Mouse (Mus musculus) mouse trophoblast stem cell (cell line): ENCODE data around the gene Gm17509.

ENCODE experiments used
- in situ Hi-C, 2 experiments: fragments of 300-500 bp; cut with MseI, MboI; formaldehyde crosslinking; loops; 2 replicates in 1 of 2; 3 replicates in 1 of 2; pipeline ENCODE4 v1.15.1; 2025

The Gm17509 gene

DNA sequence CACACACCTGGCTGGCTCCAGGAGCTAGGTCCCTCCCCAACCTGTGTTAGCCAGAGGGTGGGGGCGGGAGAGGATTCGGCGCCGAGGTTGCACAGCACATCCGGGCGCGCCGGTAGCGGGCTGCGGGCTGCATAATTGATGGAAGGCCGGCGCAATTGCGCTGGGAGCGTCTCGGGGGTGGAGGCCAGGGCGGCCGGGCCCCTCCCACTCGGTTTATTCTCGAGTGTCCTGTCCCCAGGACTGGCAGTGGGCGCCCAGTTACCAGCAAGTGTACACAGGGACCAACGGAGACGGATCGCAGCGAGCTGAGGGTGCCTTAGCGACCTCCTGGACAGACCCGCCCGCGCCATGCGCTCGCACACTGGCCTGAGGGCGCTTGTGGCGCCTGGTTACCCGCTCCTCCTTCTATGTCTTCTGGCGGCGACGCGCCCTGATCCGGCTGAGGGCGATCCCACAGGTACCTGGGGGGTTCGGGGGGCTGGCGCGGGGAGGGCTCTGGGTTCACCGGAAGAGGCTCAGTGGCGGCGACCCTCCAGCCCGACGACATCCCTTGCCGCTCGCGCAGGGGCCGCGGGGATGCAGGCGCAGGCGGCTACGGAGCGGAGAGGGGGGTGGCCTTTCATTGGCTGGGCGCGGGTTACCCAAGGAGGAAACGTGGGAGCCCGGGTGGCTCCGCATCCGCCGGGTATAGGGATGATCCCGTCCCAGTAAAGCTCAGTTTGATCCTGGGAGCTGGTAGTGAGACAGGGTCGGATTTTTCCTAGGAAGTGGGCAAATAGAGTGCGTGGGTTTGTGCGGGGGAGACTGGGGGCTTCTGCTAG is at the start of gene Gm17509:
Gene Gm17509, minus strand, starts transcription at position 575 of the 821 bp plus-strand sequence.
- in situ Hi-C loops: no loop called here

GRCm38 (mm10) chr13:117267963-117268362 is 47.1 kb upstream of the Gm17509 start:
- in situ Hi-C loops: no loop called here

DNA sequence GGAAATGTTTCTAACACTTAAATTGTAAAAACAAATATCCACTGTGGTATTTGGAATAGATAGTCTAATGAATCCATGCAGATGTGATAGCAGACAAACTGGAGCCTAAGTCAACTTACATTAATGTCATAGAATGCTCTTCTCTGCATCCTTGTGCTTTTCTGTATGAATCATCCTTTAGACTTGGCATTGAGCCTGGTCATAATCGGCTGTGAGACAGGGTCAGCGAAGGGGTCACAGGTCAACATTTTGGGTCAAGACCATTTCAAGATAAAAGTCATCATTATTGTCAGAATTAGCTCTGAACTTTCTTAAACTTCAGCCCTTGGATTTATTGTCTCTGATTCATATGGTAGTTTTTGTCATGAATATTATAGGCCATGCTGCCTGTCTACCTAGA is 45.3 kb upstream of the Gm17509 start:
- in situ Hi-C loops: no loop called here

- in situ Hi-C loops: no loop called here
Measured at GRCm38 (mm10) chr13:117260704-117261103, 39.8 kb upstream of the Gm17509 start.

- in situ Hi-C loops: no loop called here
Measured at GRCm38 (mm10) chr13:117242621-117243020, 21.7 kb upstream of the Gm17509 start.

DNA sequence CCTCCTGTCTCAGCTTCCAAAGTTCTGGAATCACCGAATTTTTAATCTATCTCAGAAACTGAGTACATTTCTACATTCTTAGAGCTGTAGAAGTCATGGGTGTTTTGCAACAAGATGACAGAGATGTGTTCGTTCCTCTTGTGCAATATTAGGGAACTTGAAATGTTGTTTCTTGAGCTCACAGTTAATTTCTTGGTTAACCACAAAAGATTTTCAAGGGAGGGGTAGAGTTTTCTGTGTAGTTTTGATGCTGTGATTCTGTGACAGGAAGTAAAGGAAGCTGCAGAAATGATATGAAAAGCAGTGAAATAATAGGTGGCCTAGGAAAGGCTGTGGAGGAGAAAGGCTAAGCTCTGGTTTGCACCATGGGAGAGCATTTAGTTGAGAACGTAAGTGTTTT is 21.2 kb upstream of the Gm17509 start:
- in situ Hi-C loops: no loop called here

GRCm38 (mm10) chr13:117237111-117237510 is 16.2 kb upstream of the Gm17509 start:
- in situ Hi-C loops: no loop called here

DNA sequence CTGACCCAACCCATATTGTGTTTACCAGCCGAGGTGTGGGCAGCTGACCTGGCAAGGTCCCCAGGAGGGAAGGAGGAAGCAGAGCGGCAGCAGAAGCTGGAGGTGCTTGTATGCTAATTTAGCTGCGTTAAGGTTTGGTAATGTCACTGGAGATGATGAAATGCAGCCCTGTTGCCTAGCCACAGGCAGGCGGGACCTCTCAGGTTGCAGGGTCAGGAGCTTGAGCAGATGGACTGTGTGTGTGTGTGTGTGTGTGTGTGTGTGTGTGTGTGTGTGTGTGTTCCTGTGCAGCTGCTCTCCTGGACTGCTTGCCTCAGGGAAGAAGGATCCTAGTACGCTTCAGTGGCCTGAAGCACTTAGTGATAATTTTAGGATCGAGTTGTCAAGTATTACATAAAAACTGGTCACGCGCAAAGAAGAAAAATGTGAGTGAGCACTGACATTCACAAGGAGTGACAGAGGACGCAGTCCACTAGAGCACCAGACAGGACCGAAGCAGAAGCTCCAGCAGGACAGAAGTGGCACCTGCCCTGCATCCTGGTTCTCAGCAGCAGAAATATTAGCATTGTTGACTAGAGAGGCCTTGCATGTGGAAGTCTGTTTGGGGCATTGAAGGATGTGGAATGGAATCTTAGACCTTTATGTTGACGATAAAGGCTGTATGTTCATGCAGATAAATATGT is 14.8 kb upstream of the Gm17509 start:
- in situ Hi-C loops: no loop called here

DNA sequence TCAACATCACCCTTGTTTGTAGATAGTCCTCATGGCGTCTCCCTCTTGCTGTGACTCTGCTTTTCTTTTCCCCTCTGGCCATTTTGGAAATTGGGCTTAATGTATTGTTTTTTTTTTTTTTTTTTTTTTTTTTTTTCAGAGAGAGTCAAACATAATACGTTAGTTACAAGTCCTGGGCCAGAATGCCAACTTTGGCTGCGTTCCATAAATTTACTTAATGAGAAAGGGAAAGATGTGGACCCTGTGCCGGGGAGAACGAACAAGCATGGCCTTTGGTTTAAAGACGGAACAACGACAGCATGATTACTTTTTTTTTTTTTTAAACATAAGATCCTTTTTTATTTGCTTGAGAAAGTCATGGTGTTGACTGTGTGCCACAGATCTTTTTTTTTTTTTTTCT is 13.6 kb upstream of the Gm17509 start:
- in situ Hi-C loops: no loop called here

GRCm38 (mm10) chr13:117233808-117234207 is 12.9 kb upstream of the Gm17509 start:
- in situ Hi-C loops: no loop called here

- in situ Hi-C loops: no loop called here
Measured at GRCm38 (mm10) chr13:117230371-117231110, 9.7 kb upstream of the Gm17509 start.

GRCm38 (mm10) chr13:117225561-117225960 is 4.7 kb upstream of the Gm17509 start:
- in situ Hi-C loops: no loop called here

DNA sequence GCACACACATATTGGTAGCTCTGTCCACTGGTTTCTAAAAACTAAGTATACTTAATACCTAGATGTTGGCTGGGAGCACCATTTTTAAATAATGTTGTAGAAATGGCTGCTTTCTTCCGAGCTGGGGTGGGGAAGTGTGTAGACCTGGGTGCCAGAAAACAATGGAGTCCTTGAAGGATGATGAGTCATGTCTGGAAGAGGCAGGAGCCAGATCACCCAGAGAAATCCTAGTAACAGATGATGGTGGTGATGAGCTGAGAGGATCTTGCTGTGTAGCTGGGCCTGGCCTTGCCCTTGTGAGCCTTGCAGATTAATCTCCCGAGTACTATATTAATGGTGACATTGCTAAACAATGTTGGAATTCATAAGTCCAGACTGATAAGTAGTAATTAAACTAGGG is 4.0 kb upstream of the Gm17509 start:
- in situ Hi-C loops: no loop called here

DNA sequence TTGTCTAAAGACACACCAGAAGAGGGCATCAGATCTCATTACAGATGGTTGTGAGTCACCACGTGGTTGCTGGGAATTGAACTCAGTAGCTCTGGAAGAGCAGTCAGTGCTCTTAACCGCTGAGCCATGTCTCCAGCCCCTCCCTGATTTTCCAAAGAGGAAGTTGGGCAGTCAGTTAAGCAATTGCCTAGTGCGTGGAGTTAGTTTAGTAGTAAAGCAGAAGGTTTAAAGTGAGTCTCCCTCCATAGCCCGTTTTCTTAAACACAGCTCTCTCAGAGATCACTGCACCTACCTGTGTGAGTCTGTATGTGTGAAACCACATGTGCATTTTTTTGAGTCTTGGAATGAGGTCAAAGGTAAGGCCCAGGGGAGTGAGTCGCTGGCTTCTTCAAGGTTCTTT is 2.2 kb upstream of the Gm17509 start:
- in situ Hi-C loops: no loop called here

GRCm38 (mm10) chr13:117219871-117220500 is 889 bp downstream of the Gm17509 start:
- in situ Hi-C loops: no loop called here

- in situ Hi-C loops: no loop called here
Measured at GRCm38 (mm10) chr13:117218092-117218491, 2.8 kb downstream of the Gm17509 start.

DNA sequence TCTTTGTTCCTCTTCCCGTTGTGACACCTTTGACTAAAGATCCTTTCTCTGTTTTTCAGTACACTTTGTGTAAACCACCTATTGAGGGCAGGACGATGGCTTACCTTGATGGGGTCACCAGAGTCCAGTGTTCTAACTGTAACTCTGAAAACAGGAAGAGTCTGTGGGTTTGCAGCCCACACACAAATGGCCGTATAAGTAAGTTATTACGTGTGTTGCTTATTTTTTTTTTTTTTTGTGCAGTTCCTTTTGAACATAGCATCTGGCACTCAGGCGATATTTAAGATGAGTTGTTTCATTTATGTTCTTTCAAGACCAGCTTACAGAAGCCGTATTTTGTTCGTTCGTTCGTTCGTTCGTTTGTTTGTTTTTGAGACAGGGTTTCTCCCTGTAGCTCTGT is 3.3 kb downstream of the Gm17509 start:
- in situ Hi-C loops: no loop called here

DNA sequence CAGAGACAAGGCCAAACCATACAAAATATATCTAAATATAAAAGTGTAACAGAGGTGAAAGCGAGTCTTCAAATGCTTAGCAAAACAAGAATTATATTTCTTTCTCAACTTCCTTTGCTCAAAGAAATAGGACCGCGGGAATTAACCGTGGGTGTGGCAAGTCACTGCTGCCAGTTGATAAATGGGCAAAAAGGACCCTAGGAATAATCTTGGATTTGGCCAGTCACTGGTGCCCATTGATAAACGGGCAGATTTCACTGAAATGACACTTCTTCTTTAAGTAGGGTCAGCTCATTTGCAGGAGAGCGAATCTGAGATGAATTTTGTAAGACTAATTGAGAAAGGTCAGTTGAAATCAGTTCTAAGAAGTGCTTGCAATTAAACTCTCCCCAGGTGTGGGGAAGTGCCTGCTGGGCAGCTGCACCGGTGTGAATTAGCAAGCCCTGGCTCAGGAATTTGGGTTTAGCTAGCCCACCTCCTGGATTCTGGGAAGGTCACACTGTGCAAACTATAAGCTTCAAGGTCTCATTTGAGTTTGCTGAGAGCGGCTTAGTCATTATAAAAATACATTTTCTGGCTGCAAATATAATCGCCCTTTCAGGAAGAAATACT is 4.0 kb downstream of the Gm17509 start:
- in situ Hi-C loops: no loop called here

DNA sequence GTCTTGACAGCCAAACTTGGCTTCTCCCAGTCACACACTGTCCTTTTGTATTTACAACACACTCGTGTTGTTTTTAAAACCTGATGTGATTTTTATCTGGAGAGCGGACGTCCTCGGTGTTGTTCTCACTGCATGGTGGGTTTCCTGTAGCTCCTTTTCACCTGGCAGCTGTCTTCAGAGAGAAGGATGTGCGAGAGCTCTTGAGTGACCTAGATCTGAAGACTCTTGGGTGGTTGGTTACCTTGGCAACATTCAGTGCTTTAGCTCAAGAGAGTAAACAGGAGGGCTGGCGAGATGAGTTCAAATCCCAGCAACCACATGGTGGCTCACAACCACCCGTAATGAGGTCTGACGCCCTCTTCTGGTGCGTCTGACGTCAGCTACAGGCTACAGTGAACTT is 4.7 kb downstream of the Gm17509 start:
- in situ Hi-C loops: no loop called here

DNA sequence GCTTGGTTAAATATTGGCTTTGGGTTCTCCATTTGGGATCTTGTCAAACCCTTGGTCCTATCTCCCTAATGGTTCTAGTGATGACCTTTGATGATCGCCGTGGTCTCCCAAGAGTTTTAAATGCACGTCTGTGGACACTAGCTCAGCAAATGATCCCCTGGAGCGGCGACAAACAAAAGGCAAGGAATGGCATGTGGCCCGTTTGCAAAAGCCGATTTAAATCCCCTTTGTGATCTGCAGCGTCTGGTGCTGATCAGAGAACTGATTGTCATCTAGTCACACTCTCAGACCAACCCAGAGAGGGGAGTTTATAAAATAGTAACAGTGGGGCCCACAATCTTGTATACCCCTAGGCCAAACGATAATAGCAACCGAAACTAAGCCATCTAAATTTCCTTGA is 5.4 kb downstream of the Gm17509 start:
- in situ Hi-C loops: no loop called here

- in situ Hi-C loops: no loop called here
Measured at GRCm38 (mm10) chr13:117211386-117211875, 9.4 kb downstream of the Gm17509 start.
